Mouse (Mus musculus): ENCODE measurements around the gene Tmem128. TPM values are rescaled to one million over a fixed set of nuclear protein-coding genes. Genes with fewer than 3 reads are reported as not detected.

The Tmem128 gene
- polyA plus RNA-seq, 1 experiment from 2014 or later: 43.2 TPM

DNA sequence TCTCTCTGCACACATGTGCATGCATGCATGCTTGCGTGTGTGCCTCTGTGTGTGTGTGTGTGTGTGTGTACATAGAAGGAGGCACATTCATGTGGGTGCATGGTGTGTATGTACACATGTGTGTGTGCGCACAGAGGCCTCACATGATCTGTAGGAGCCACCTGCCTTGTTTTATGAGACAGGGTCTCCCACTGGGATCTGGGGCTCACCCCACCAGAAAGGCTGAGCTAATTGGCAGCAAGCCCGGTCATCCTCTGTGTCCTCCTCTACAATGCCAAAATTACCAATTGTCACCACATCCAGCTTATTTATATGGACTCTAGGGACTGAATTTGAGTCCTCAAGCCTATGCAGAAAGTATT is 18.5 kb upstream of the Tmem128 start:
- WGBS: 86% methylated on average over 3 of the region's 3 CpGs
- no peak overlapping the region for H3K9ac ChIP-seq (ENCODE audit: low read length)
- H3K9me3 ChIP-seq (replicated peaks; ENCODE audit: control insufficient read depth, low read length): peaks cover 4% of the 10 kb centered on the region; the same call in 1 of the 2 replicates
- no peaks in the 10 kb centered on the region for H3K27me3 ChIP-seq (ENCODE audit: control insufficient read depth, insufficient read depth, low read length)
- H3K4me1 ChIP-seq (ENCODE audit: control insufficient read depth, insufficient read depth, low read length): no peaks in the 10 kb centered on the region
- H3K27ac ChIP-seq (ENCODE audit: low read length): no peak overlapping the region
- no peak overlapping the region for H3K4me3 ChIP-seq (ENCODE audit: low read length)
- no peak for ATAC-seq (replicated peaks; ENCODE audit: extremely low read depth, insufficient read depth, low FRiP score)
- H3K4me2 ChIP-seq (ENCODE audit: low read depth, low read length): no peak overlapping the region
- H3K36me3 ChIP-seq (ENCODE audit: control insufficient read depth, insufficient read depth): no peaks in the 10 kb centered on the region

DNA sequence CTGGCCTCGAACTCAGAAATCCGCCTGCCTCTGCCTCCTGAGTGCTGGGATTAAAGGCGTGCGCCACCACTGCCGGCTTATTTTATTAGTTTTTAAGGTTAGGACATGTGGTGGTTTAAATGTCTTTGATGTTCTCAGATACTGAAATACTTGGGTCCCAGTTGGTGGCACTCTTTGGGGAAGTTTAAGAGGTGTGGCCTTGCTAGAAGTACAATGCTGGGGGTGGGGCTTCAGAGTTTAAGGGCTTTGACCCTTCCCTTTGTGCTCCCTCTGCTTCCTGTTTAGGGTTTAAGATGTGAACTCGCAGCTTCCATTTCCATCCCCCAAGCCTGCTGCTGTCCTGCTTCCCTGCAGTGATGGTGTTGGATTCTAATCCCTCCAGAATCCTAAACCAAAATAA is 18.0 kb upstream of the Tmem128 start:
- no peak overlapping the region for H3K4me3 ChIP-seq (ENCODE audit: low read length)
- no peak overlapping the region for H3K27ac ChIP-seq (ENCODE audit: low read length)
- H3K9ac ChIP-seq (ENCODE audit: low read length): no peak overlapping the region
- ATAC-seq (replicated peaks; ENCODE audit: extremely low read depth, insufficient read depth, low FRiP score): no peak
- H3K9me3 ChIP-seq (replicated peaks; ENCODE audit: control insufficient read depth, low read length): no peaks in the 10 kb centered on the region
- 83% methylated on average over 6 of the region's 6 CpGs for WGBS
- no peaks in the 10 kb centered on the region for H3K36me3 ChIP-seq (ENCODE audit: control insufficient read depth, insufficient read depth)
- no peak overlapping the region for H3K4me2 ChIP-seq (ENCODE audit: low read depth, low read length)
- no peaks in the 10 kb centered on the region for H3K4me1 ChIP-seq (ENCODE audit: control insufficient read depth, insufficient read depth, low read length)
- no peaks in the 10 kb centered on the region for H3K27me3 ChIP-seq (ENCODE audit: control insufficient read depth, insufficient read depth, low read length)

DNA sequence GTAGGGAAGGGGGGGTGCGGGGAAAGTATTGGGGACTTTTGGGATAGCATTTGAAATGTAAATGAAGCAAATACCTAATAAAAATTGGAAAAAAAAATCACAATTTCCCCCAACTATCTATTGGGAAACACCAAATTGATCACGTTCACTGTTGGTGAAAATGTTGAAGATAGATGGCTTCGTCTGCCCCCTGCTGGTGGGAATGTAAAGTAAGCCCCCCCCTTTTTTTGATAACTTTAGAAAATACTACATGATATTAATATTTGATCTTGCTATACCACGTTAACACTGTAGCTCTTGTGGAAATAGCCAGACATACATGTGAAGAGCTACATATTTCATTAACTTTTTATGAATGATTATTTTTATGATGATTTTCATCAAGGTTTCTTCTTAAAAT is 4.8 kb upstream of the Tmem128 start:
- ATAC-seq (replicated peaks; ENCODE audit: extremely low read depth, insufficient read depth, low FRiP score): no peak

DNA sequence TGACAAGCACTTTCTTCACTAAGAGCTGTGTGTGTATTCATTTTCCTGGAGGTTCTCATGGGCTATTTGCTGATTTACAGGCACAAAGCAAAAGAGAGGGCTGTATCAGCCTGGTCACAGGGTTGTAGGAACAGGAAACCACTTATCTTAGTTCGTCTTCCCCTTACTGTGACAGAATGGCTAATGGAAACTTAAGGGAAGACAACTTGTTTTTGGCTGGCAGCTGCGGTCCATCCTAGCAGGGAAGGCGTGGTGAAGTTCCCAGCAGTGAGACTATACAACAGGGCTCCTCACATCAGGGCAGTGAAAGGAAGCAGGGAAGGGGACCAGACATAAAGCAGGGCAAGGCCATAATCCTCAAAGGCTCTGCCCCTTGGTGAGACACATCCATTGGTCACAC is 4.3 kb upstream of the Tmem128 start:
- H3K4me2 ChIP-seq (ENCODE audit: low read depth, low read length): no peak overlapping the region
- ATAC-seq (replicated peaks; ENCODE audit: extremely low read depth, insufficient read depth, low FRiP score): peak; percentile 37; the same call in 1 of the 2 replicates
- no peaks in the 10 kb centered on the region for H3K9me3 ChIP-seq (replicated peaks; ENCODE audit: control insufficient read depth, low read length)
- H3K36me3 ChIP-seq (ENCODE audit: control insufficient read depth, insufficient read depth): no peaks in the 10 kb centered on the region
- no peak overlapping the region for H3K9ac ChIP-seq (ENCODE audit: low read length)
- 0 out of 2 replicates have a peak, but pooled peaks cover 2% of the 10 kb centered on the region for H3K27me3 ChIP-seq (ENCODE audit: control insufficient read depth, insufficient read depth, low read length)
- no peaks in the 10 kb centered on the region for H3K4me1 ChIP-seq (ENCODE audit: control insufficient read depth, insufficient read depth, low read length)
- H3K4me3 ChIP-seq (ENCODE audit: low read length): no peak overlapping the region
- 38% methylated on average over 3 of the region's 3 CpGs for WGBS
- no peak overlapping the region for H3K27ac ChIP-seq (ENCODE audit: low read length)

More for the DNA sequence above, 4.8 kb upstream of the Tmem128 start:
- Histone ChIP-seq H3K4me3 (ENCODE audit: low read length) (no peak overlapping the region), H3K4me2 (ENCODE audit: low read depth, low read length) (no peak overlapping the region), H3K27me3 (ENCODE audit: control insufficient read depth, insufficient read depth, low read length) (0 out of 2 replicates have a peak, but pooled peaks cover 2% of the 10 kb centered on the region), H3K36me3 (ENCODE audit: control insufficient read depth, insufficient read depth) (no peaks in the 10 kb centered on the region), H3K4me1 (ENCODE audit: control insufficient read depth, insufficient read depth, low read length) (no peaks in the 10 kb centered on the region), H3K27ac (ENCODE audit: low read length) (no peak overlapping the region), H3K9ac (ENCODE audit: low read length) (no peak overlapping the region), H3K9me3 (replicated peaks; ENCODE audit: control insufficient read depth, low read length) (no peaks in the 10 kb centered on the region)
- WGBS: 40% methylated on average over 4 of the region's 4 CpGs

DNA sequence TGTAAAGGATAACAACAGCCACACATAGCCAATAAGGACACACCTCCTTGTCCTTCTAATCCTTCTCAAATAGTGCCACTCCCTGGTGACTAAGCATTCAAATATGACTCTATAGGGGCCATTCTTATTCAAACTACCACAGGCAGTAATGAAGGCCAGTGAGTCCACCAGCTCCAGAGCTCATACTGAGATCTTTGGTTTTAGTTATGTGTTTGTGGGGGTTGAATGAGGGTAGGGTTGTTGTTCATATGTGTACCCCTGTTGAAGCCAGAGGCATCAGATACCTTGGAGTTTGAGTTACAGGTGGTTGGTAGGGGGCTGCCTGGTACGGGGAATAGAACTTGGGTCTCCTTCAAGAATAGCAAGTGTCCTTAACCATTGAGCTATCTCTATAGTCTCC is 3.4 kb upstream of the Tmem128 start:
- Histone ChIP-seq H3K4me2 (ENCODE audit: low read depth, low read length) (no peak overlapping the region), H3K4me3 (ENCODE audit: low read length) (no peak overlapping the region), H3K9me3 (replicated peaks; ENCODE audit: control insufficient read depth, low read length) (no peaks in the 10 kb centered on the region), H3K4me1 (ENCODE audit: control insufficient read depth, insufficient read depth, low read length) (peaks cover 5% of the 10 kb centered on the region), H3K9ac (ENCODE audit: low read length) (no peak overlapping the region), H3K36me3 (ENCODE audit: control insufficient read depth, insufficient read depth) (no peaks in the 10 kb centered on the region), H3K27me3 (ENCODE audit: control insufficient read depth, insufficient read depth, low read length) (0 out of 2 replicates have a peak, but pooled peaks cover 2% of the 10 kb centered on the region), H3K27ac (ENCODE audit: low read length) (no peak overlapping the region)
- no peak for ATAC-seq (replicated peaks; ENCODE audit: extremely low read depth, insufficient read depth, low FRiP score)
- 68% methylated on average over 1 of the region's 1 CpGs for WGBS

DNA sequence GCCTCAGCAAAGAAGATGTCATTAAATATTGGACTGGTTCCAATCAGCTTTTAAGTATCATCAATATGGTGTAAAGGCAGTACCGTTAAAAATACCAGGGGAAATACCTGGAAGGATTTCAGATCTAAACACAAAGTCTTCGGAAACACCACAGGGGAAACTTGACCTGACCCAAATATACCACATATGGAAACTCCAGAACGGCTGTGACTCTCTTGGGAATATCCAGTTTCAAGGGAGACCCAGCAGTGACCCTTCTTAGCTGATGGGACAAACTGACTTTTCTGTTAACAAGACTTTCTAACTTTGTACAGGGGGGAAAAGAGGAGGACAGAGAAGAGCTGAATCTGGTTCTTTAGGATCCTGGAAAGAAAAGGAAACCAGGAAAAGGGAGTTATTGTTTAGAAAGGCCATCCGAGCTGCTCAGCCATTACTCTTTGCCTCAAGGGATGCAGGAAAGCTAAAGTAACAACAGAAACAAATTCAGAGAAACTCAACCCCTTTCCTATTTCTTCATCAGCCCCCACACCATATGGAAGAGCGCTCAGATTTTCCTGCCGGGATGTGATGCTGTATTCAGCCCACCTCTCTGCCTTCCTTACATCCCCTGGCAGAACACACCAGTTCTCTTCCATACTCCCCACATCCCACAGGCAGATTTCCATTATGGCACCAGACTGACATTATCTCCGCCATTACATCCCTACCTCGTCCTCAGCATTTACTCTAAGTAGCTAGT is 1.8 kb upstream of the Tmem128 start:
- Histone ChIP-seq H3K4me1 (ENCODE audit: control insufficient read depth, insufficient read depth, low read length) (peaks cover 5% of the 10 kb centered on the region), H3K9ac (ENCODE audit: low read length) (no peak overlapping the region), H3K36me3 (ENCODE audit: control insufficient read depth, insufficient read depth) (peaks cover 13% of the 10 kb centered on the region; the same call in 1 of the 2 replicates), H3K27me3 (ENCODE audit: control insufficient read depth, insufficient read depth, low read length) (0 out of 2 replicates have a peak, but pooled peaks cover 2% of the 10 kb centered on the region), H3K4me2 (ENCODE audit: low read depth, low read length) (no peak overlapping the region), H3K4me3 (ENCODE audit: low read length) (no peak overlapping the region), H3K9me3 (replicated peaks; ENCODE audit: control insufficient read depth, low read length) (no peaks in the 10 kb centered on the region), H3K27ac (ENCODE audit: low read length) (no peak overlapping the region)
- WGBS: 69% methylated on average over 8 of the region's 8 CpGs
- no peak for ATAC-seq (replicated peaks; ENCODE audit: extremely low read depth, insufficient read depth, low FRiP score)

DNA sequence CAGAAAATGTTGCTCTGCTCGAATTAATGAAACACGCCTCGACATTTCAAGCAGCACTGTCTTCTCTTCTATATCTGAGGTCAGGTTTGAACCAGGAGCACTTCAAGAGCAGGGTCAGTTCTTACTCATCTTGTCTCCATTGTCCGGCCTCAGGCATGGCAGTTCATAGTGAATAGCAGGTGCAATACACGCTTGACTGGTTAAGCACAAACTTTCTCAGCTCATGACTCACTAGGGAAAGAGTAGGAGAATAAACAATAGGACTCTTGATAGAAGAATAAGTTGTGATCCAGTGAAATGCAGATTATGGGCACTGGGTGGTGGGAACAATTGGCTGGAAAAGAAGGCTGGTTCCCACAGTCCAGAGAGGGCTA is 1.2 kb upstream of the Tmem128 start:
- WGBS: 83% methylated on average over 5 of the region's 5 CpGs
- no peak overlapping the region for H3K9ac ChIP-seq (ENCODE audit: low read length)
- peaks cover 16% of the 10 kb centered on the region; the same call in 1 of the 2 replicates for H3K36me3 ChIP-seq (ENCODE audit: control insufficient read depth, insufficient read depth)
- no peak overlapping the region for H3K4me2 ChIP-seq (ENCODE audit: low read depth, low read length)
- 0 out of 2 replicates have a peak, but pooled peaks cover 2% of the 10 kb centered on the region for H3K27me3 ChIP-seq (ENCODE audit: control insufficient read depth, insufficient read depth, low read length)
- no peak overlapping the region for H3K4me3 ChIP-seq (ENCODE audit: low read length)
- no peak overlapping the region for H3K27ac ChIP-seq (ENCODE audit: low read length)
- peaks cover 5% of the 10 kb centered on the region for H3K4me1 ChIP-seq (ENCODE audit: control insufficient read depth, insufficient read depth, low read length)
- H3K9me3 ChIP-seq (replicated peaks; ENCODE audit: control insufficient read depth, low read length): no peaks in the 10 kb centered on the region
- no peak for ATAC-seq (replicated peaks; ENCODE audit: extremely low read depth, insufficient read depth, low FRiP score)

DNA sequence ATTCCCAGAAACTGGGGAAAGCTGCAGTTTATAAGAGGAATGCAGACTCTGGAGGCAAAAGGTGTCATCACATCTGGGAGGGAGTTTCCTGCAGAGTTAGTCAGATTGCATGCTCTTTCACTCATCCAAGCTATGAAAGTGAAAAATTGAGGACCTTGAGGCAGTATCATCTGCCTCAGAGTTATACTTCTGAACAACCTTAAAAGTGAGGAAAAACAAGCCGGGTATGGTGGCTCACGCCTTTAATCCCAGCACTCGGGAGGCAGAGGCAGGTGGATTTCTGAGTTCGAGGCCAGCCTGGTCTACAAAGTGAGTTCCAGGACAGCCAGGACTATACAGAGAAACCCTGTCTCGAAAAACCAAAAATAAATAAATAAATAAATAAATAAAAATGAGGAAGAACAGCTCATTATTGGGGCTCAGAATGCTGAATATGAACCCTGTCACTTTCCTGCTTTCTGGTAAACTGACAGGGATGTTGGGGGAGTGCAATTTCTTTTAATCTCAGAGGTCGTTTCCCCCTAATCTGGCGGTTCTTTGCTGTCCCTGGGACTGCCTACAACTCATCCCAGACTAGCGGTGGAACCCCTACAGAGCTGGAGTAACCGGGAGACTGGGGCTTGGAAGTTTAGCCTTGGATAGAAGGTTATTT is 404 bp upstream of the Tmem128 start:
- Histone ChIP-seq H3K4me2 (ENCODE audit: low read depth, low read length) (peak overlapping the region; percentile 93), H3K36me3 (ENCODE audit: control insufficient read depth, insufficient read depth) (peaks cover 22% of the 10 kb centered on the region), H3K27ac (ENCODE audit: low read length) (peak overlapping the region; percentile 91), H3K4me1 (ENCODE audit: control insufficient read depth, insufficient read depth, low read length) (peaks cover 5% of the 10 kb centered on the region), H3K27me3 (ENCODE audit: control insufficient read depth, insufficient read depth, low read length) (0 out of 2 replicates have a peak, but pooled peaks cover 2% of the 10 kb centered on the region), H3K4me3 (ENCODE audit: low read length) (peak overlapping the region; percentile 77), H3K9ac (ENCODE audit: low read length) (peak overlapping the region; percentile 78), H3K9me3 (replicated peaks; ENCODE audit: control insufficient read depth, low read length) (no peaks in the 10 kb centered on the region)
- ATAC-seq (replicated peaks; ENCODE audit: extremely low read depth, insufficient read depth, low FRiP score): no peak
- WGBS: 40% methylated on average over 9 of the region's 9 CpGs

DNA sequence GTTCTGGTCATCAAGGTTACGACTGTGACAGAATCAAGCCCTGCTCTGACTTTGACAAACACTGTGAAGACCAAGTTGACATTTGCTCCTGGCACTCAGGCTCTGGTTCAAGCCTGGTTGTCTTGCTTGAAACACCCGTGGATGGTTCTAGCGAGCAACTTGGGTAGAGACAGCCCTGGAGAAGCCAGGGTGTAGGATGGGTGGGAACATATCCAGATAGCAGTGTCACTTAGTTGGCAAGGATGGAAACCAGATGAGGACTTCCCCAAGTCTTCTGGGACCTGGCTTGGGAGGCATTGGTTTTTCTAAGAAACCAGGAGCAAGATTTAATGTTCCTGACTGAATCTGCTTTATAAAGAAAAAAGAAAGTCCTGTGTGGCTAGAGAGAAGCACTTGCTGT is 11.0 kb downstream of the Tmem128 start:
- no peak overlapping the region for H3K9ac ChIP-seq (ENCODE audit: low read length)
- H3K4me3 ChIP-seq (ENCODE audit: low read length): no peak overlapping the region
- no peak overlapping the region for H3K4me2 ChIP-seq (ENCODE audit: low read depth, low read length)
- H3K9me3 ChIP-seq (replicated peaks; ENCODE audit: control insufficient read depth, low read length): no peaks in the 10 kb centered on the region
- ATAC-seq (replicated peaks; ENCODE audit: extremely low read depth, insufficient read depth, low FRiP score): no peak
- H3K4me1 ChIP-seq (ENCODE audit: control insufficient read depth, insufficient read depth, low read length): no peaks in the 10 kb centered on the region
- peaks cover 16% of the 10 kb centered on the region for H3K27me3 ChIP-seq (ENCODE audit: control insufficient read depth, insufficient read depth, low read length)
- 84% methylated on average over 3 of the region's 3 CpGs for WGBS
- peaks cover 24% of the 10 kb centered on the region for H3K36me3 ChIP-seq (ENCODE audit: control insufficient read depth, insufficient read depth)
- no peak overlapping the region for H3K27ac ChIP-seq (ENCODE audit: low read length)
